Mouse (Mus musculus): Measurements from ENCODE around the gene Vps39. TPM values are rescaled to one million over a fixed set of nuclear protein-coding genes. Genes with fewer than 3 reads are reported as not detected.

The Vps39 gene
- 26.4 and 26.6 TPM in 2 replicates for polyA plus RNA-seq (2012; rRNA removed)

DNA sequence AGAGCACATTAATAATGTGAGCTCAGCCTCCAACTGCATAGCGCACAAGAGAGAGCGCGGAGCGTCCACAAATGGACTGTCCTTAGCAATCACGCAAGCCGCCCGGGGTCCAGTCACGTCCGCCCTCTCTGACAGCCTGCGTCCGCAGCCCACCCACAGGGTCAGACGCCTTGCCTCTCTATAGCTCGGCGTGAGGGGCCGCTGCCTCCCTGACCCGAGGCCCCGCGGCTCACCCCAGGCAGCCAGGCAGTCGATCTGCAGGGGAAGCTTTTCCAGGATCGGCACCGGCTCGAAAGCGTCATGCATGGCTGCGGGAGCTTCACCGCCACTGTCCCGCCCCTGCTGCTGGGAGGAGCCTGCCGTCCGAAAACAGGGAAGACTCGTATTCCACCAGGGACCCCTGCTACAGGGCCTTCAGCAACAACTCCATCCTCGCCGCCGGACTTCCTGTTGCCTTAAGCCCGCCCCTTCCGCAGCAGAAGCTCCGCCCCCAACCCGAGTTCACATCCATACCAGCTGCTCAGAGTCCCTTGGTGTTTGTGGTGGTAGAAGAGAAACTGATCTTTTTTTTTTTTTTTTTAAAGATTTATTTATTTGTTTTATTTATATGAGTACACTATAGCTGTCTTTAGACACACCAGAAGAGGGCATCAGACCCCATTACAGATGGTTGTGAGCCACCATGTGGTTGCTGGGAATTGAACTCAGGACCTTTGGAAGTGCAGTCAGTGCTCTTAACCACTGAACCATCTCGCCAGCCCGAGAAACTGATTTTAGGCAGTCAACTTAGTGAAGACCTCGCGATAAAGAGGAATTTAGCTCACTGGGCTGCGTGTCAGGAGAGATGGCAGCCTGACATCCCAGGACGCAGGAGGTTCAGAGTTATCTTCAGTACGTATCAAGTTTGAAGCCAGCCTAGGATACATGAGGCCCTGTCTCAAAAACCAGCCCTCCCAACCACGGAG lies at the start of gene Vps39:
TSS of gene Vps39 (minus strand) at position 456 of the 965 bp plus-strand sequence.
- peak; percentile 52 for DNase-seq (ENCODE audit: low spot score)

GRCm38 (mm10) chr2:120397951-120398350 lies 45.0 kb upstream of the Vps39 start:
- no peak for DNase-seq (ENCODE audit: low spot score)

- DNase-seq (ENCODE audit: low spot score) = no peak
These were observed 39.5 kb upstream of the Vps39 start for GRCm38 (mm10) chr2:120392406-120392805.

- no peak for DNase-seq (ENCODE audit: low spot score)
These were observed 38.0 kb upstream of the Vps39 start for GRCm38 (mm10) chr2:120390934-120391333.

- no peak for DNase-seq (ENCODE audit: low spot score)
These were observed 36.4 kb upstream of the Vps39 start for GRCm38 (mm10) chr2:120389376-120389775.

- no peak for DNase-seq (ENCODE audit: low spot score)
These were observed 34.4 kb upstream of the Vps39 start for GRCm38 (mm10) chr2:120387291-120387690.

GRCm38 (mm10) chr2:120386264-120386663 lies 33.3 kb upstream of the Vps39 start:
- DNase-seq (ENCODE audit: low spot score) = no peak

- no peak for DNase-seq (ENCODE audit: low spot score)
These were observed 20.9 kb upstream of the Vps39 start for GRCm38 (mm10) chr2:120373858-120374257.

GRCm38 (mm10) chr2:120367416-120368207 lies 14.7 kb upstream of the Vps39 start:
- no peak for DNase-seq (ENCODE audit: low spot score)

DNA sequence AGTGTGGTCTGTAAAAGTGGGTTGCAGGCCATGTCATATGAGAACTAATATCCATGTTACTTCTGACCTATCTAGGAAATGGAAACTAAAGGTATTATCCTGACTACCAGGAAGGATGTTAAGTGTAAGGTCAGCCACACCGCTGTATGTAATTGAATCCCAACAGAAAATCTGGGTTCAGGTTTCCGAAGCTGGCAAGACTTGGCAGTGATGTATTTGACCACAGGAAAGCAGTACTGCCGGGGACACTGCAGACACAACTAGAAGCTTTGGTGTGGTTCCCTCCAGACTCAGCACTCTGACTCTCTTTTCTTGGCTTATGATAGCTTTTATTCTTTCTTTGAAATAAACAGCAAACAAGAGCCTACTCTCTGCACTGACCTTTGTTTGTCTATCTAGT lies 13.6 kb upstream of the Vps39 start:
- DNase-seq (ENCODE audit: low spot score) = no peak

GRCm38 (mm10) chr2:120360425-120360824 lies 7.5 kb upstream of the Vps39 start:
- DNase-seq (ENCODE audit: low spot score) = no peak

DNA sequence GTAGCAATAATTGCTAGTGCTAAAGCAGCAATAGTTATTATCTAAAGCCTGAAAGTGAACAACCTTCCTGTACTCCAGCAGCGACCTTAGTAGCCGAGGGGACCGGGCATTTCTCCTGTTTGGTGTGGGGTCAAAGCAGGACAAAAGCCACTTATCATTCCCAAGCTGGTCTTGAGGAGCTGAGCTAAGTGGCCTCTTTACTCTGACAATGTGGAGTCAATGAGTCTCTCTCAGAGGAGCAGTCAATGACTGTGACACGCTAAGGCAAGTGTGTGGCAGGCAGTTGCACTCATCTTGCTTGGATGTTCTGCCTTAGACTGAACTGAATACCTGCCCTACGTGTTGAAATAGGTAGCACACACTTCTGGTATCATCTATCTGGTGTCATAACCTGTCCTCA lies 1.6 kb downstream of the Vps39 start:
- no peak for DNase-seq (ENCODE audit: low spot score)

DNA sequence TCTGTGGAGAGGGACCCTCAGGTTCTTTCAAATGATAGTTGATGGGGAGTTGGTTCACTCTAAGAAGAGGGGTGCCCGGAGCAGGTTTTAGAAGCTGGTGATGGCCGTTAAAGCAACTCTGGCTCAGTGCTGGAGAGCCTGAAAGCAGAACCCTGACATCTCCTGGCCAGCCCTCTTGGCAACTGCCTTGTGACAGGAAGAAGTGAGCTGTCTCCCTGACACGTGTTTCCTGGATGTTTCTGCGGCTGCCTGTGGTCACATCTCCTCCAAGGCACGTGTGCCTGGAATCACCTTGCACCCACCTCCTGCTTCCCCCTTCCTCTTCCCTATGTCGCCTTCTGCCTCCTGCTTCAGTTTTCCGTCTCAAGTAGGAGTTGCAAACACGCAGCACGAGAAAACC lies 4.8 kb downstream of the Vps39 start:
- DNase-seq (ENCODE audit: low spot score) = no peak

- no peak for DNase-seq (ENCODE audit: low spot score)
These were observed 11.2 kb downstream of the Vps39 start for GRCm38 (mm10) chr2:120341741-120342140.

GRCm38 (mm10) chr2:120337886-120338285 lies 15.1 kb downstream of the Vps39 start:
- DNase-seq (ENCODE audit: low spot score) = no peak

- no peak for DNase-seq (ENCODE audit: low spot score)
These were observed 21.4 kb downstream of the Vps39 start for GRCm38 (mm10) chr2:120331575-120331974.

GRCm38 (mm10) chr2:120315077-120315476 lies 37.9 kb downstream of the Vps39 start:
- no peak for DNase-seq (ENCODE audit: low spot score)

DNA sequence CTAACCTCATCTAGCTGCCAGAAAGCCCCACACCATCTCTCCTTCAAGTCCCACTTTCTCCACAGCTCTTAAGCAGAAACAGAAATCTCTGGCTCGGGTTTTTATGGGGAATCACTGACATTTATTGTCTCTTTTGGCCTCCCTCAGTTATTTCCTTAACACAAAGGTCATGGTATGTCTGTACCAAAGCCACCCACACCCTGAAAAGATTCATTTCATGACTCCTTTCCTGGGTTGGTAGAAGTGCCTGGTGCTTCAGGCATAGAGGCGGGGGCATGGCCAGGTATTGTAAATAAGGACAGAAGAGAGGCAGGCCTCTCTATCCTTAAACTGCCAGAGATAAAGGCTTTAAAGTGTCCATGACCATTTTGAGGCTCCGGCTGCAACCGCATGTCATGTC lies 38.5 kb downstream of the Vps39 start:
- DNase-seq (ENCODE audit: low spot score) = no peak

DNA sequence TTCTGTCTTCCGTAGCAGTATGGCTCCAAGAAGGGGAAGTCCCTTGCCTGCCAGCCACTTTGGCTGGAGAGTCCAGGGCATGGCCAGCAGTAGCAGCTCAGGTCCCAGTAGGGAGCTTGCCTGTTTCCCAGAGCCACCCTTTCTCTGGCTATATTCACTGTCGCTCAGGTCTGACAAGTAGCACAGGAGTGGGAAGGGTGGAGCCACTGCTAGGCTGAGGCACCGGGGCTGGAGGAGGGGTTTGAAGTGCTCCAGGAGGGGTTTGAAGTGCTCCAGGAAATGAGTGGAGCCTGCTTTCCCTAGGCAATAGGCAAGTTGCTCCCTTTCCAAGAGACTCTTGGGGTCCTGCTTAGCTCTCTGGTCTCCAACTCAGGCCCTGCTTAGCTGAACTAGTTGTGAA lies 39.0 kb downstream of the Vps39 start, which contains the start of gene Pla2g4f:
TSS of gene Pla2g4f (minus strand) at position 190 of the 400 bp plus-strand sequence.
- DNase-seq (ENCODE audit: low spot score) = no peak

- DNase-seq (ENCODE audit: low spot score) = no peak
These were observed 40.6 kb downstream of the Vps39 start for GRCm38 (mm10) chr2:120312276-120312825.

- no peak for DNase-seq (ENCODE audit: low spot score)
These were observed 48.8 kb downstream of the Vps39 start for GRCm38 (mm10) chr2:120304113-120304512.

- DNase-seq (ENCODE audit: low spot score) = no peak
These were observed 51.9 kb downstream of the Vps39 start for GRCm38 (mm10) chr2:120301076-120301475.
